Mouse (Mus musculus) urinary bladder, adult 2 months (tissue): ENCODE results near the gene Slc43a1. TPM values are rescaled to one million over a fixed set of nuclear protein-coding genes. Genes with fewer than 3 reads are reported as not detected.

Source experiments
- DNase-seq: peaks from one replicate; pipeline ENCODE4 v3.0.0; 2022; ENCODE audit warnings: low spot score
- polyA plus RNA-seq: library from polyadenylated mRNA; depleted of rRNA; stranded (reverse); fragments of >200 nt; gene quantifications from 2 replicates; pipeline ENCODE4 v1.2.3, GENCODE M21; 2012

Gene Slc43a1
- polyA plus RNA-seq, 1 experiment: 11.4 TPM

DNA sequence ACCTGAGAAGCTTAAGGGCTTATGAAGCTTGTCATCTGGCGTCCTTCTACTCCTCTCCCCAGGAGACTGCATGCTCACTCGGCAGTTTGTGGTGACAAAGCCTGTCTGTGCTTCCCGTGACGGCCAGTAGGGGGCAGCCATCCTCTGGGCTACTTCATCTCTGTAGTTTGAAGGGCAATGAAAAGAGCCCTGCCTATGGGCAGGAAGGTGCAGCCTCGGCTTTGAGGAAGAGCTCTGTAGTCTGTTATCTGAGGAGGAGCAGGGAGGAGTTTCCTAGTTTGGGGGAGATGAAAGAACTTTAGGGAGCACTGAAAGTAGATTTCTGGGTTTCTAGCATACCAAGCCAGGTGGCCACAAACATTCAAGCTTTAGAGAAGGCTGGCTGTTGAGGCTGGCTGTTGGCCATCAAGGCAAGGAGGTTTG lies 29.9 kb downstream of the Slc43a1 start:
- no peak for DNase-seq

DNA sequence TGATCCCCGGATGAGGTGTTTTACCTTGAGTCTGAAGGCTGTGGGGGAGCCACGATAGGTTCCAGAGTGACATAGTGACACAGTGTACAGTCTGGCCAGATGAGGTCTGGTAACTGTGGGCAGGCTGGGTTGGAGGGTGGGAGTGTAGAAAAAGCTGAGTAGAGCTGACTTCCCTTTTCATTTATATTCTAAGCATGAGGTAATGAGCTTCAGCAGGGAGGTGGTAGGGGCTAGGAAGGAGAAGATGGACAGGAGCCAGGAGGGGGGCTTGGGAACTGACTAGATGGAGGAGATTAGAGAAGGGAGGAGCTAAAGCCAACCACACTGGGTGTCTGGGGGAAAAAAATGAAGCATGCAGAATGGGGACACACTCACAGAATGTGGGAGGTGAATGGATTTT lies 30.3 kb downstream of the Slc43a1 start:
- no peak for DNase-seq

DNA sequence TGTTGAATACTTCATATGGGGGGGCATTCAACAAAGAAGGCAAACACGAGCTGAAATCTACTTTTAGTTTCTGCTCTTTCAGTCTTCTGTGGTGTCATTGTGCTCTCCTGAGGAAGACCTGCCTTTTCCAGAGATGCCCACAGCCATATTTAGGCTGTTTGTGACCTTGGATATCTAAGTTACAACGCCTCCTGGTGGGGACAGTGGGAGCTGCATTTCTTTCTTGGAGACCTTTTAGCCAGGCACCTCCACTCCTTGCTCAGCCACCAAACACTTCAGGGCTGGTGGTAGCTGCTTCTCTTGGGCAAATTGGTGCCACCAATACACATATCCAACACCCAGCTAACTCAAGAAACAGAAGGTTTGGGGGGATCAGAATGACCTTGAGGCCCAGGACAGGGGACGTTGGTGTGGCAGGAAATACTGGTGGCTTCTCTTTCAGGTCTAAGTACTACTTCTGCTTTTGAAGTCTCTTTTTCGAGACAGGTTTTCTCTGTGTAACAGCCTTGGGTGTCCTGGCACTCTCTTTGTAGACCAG lies 32.0 kb downstream of the Slc43a1 start:
- DNase-seq: no peak

DNA sequence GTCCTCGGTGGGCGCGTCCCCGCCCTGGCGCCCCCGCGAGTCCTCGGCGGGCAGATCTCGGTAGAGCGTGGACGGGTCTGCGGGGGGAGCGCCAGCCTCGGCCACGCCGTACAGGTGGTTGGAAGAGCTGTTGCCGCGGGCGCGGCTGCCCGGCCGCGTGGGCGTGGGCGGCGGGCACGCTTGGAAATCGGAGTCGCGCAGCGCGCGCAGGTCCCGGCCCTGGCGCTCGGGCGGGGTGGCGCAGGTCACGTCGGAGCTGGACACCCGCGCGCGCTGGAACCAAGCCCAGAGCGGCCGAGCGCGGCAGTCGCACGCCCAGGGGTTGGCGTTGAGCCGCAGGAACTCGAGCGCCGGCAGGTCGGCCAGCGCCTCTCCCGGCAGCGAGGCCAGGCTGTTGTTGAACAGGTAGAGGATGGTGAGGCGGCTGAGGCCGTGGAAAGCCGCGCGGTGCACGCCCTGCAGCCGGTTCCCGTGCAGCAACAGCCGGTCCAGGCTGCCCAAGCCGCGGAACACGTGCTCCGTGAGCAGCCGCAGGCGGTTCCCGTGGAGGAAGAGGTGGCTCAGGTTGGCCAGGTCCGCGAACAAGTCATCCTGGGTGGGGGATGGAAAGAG lies 33.6 kb downstream of the Slc43a1 start:
- no peak for DNase-seq

DNA sequence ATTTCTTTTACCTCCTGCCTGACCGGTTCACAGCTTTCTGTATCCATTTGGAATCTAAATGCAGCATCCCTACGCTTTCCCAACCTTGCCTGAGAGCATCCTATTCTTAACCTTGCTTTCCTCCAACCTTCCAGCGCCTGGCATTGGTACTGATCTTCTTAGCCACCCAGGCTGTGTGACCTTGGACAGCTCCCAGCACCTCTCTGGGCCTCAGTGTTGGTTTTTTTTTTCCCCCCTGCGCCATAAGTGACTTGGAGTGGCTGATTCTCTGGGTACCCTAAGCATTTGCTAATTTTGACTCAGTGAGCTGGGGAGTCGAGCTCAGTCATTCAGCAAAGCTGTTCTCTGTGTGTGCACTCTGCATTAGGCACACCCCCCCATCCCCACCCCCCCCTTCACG lies 37.2 kb downstream of the Slc43a1 start:
- no peak for DNase-seq

DNA sequence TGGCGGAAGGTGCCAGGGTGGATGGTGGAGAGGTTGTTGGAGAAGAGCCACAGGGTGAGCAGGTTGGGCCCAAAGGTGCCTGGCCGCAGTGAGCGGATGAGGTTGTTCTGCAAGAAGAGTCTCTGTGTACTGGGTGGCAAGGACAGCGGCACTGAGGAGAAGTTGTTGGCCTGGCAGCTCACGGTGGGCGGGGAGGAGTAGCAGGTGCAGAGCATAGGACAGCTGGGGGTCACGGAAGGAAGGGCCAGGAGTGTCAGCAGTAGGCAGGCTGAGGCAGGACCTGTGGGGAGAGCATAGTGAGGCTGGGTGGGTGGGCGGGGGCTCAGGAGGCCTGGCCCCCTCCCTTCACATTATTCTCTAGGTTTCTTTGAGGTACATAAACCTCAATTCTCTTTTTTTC lies 41.9 kb downstream of the Slc43a1 start:
- DNase-seq: no peak

DNA sequence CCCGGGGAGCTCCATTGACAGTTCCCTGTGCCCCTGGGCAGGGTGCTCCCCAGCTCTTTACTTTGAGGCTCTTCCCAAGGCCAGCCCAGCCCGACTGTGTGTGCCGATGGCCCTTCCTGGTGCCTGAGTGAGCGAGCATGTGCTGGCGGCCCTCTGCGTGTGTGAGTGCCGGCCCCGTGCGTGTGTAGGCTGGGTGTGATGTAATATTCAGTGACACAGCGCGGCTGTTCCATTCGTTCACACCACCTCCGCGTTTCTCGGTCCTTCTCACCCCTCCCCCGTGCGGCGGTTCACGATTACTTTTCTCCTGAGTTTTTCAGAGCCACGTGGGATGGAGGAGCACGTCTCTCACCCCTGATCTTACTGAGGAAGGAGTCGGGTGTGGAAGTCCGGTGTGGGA lies 44.0 kb downstream of the Slc43a1 start:
- DNase-seq: no peak

DNA sequence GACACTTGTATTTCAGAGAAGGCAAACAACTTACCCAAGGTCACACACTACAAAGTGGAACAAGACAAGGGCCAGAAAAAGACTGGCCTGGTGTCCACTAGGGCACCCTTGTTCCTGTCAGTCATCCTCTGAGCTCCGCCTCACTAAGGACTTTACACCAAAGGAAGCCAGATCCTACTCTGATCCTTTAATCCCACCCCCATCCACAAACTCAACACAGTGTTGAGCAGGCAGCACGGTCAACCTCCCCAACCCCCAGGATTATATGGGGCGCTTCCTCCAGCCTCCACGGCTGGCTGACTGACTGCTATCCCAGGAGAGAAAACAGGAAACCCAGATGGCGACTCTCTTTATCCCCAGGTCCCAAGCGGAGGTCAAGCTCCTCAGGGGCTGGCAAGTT lies 44.4 kb downstream of the Slc43a1 start:
- DNase-seq: no peak

DNA sequence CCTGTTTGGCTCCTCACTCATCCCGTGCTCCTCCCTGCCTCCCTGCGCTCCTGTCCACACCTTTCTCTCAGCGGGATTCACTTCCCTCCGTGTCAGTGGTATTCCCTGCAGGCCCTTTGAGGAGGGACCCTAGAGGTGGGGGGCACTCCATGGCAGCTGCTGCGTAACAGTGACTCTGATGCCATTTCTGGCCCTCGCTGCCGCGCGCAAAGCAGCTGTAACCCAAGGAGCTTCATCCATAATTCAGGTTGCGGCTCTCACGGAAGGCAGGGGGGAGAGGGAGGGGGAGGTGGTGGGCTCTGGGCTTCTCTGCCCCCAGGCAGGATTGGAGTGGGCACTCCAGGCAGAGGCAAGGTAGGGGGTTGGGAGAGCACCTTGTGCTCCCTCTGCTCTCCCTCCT lies 44.9 kb downstream of the Slc43a1 start:
- no peak for DNase-seq

DNA sequence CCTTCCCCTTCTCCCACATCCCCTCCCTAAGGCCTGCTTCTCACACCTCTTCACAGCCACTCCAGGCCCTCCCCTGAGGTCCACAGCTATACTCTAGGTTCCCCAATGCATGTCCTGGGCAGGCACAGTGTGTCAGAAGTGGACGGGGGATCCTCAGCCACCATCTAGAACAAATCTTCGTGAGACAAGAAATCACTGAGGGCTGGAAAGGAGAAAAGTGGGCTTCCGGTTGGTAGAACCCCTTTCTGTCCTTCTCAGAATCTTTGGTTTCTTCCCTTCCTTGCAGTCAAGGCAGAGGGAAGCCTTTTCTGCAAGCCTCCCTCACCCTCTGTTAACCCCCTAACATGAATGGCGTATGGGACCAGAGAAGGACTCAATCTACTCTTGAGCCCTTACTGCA lies 45.3 kb downstream of the Slc43a1 start:
- DNase-seq: no peak

DNA sequence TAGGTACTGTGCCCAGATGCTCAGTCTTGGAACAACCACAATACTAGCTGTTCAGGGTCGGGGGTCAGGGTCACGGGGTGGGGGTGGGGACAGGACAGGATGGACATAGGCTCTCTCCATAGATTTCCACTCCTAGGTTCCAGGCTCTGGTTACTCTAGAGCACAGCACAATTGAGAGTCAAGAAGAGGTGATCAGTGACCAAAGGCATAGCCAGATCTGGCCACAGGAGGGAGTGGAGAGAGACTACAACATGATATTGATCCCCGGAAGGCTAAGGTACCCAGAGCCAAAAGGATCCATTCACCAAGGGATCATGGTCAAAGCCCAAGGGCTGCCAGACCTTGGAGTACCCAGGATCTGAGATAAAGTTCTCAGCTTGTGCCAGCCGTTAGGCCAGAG lies 46.0 kb downstream of the Slc43a1 start:
- DNase-seq: no peak

DNA sequence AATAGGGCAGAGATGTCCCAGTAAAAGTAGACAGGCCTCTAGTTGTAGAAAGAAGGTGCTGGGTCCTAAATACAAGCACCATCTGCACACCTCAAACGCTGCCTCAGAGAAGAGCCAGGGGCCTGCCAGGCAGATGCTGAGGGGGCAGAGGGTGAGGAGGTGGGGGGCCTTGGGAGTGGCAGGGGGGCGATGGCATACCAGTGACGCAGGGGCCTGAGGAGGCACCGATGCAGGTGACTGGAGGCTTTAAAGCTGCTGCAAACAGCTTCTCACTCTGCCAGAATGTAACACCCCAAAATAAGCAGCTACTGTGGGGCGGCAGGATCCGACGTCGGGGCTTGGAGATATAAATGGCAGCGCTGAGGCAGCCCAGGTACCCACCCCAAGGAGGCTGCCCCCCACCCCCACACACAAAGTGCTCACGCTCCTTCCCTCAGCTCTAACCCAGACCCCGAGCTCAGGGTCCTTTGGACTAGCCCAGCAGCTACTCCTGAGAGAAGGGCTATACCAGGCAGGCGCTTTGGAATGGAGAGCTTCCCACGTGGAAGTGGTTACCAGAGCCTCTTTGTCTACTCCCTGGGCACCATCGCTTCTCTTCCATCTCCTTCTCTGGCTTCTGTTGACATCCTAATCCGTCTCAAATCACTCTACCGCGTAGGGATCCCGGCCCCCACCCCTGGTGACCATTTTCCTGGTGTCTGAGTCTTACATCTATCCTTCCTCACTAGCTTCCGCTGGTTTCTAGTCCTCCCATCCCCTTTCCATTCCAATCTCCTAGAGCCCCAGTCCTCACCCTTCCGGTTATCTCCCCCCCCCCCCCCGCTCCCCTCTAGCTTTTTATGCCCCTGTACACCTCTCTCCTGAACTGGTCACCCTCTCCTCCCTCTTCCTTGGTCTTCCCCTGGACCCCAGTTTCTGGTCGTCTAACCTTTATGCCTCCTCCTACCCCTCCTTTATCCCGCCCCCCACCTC lies 46.7 kb downstream of the Slc43a1 start:
- DNase-seq: no peak

DNA sequence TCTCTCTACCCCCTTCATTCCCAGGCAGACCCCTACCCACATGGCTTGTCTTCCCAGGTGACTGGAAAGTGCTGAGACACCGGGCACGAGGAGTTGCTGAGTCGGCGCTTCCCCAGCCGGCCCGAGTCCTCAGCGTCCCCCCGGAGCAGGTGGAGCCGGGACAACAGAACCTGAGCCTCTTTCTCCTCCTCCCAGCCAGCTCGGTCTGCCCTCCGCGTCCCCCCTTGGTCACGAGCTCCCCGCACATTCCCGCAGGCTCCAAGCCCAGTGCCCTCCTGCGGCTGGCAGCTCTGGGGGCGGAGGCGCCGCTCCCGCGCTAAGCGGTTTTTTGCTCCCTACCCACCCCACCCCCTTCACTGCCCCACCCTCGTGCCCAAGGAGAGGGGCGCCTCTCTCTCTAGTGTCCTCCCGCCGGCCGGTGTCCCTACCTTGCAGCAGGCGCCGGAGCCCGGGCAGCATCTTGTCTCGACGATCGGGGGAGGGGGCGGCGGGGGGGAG lies 47.6 kb downstream of the Slc43a1 start, which contains the start of gene Rtn4rl2:
Gene Rtn4rl2 (minus strand): TSS at position 477 of the 498 bp plus-strand sequence.
- DNase-seq: no peak

DNA sequence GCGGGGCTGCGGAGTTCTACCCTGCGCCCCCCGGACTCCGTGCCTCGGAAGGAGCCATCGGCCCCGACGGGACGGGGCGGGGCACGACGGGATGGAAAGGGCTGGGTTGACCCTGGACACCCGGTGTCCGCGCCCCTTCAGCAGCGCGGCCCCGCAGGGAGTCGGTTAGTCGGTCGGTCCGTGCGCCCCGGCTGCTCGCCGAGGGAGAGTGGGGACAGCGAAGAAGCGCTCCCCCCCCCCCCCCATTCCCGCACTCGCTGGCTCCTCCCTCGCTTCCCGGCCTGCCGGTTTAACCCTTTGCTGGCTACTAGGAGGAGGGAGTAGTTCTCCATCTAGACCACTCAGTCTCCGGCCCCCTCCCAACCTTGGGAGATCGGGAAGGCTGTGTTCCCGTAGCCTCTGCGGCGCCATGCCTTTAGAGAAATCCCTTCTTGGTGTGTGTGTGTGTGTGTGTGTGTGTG lies 48.2 kb downstream of the Slc43a1 start:
- no peak for DNase-seq

DNA sequence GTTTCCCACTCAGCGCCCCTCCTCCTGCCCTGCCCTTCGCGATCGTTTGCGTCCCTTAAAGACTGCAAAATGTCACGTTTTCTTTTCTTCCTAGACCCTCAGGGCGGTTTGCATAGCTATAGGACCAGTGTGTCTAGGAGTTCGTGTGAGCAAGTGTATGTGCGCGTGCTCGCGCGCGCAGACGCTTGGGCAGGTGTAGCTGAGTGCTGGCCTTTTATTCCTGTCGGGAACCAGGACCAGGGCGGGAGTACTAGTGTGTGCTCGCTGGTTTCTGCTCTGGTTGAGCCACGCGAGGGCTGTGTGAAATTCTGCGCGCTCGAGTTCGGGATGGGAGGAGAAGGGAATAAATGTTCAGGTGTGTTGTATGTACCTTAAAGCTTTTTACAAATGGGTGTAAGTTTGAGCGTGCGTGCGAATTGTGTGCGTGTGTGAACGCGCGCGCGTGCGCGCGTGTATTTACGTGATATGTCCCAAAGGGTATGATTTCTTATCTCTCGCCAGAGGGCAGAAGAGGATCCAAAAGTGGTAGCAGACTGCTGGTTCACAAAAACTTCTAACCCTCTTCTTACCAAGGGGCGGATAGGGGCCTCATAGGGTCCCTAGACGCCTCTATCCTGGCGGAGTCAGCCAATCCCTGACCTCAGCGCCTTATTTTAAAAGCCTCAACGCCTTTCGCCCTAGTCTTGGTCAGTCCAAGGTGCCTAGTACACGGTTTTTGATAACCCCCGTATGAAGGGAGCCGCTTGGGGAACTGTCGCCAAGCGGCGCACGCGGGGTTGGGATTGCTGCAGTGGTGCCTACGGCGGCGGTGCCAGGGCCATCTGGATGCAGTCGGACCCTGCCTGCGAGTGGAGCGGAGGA lies 49.0 kb downstream of the Slc43a1 start:
- DNase-seq: no peak

DNA sequence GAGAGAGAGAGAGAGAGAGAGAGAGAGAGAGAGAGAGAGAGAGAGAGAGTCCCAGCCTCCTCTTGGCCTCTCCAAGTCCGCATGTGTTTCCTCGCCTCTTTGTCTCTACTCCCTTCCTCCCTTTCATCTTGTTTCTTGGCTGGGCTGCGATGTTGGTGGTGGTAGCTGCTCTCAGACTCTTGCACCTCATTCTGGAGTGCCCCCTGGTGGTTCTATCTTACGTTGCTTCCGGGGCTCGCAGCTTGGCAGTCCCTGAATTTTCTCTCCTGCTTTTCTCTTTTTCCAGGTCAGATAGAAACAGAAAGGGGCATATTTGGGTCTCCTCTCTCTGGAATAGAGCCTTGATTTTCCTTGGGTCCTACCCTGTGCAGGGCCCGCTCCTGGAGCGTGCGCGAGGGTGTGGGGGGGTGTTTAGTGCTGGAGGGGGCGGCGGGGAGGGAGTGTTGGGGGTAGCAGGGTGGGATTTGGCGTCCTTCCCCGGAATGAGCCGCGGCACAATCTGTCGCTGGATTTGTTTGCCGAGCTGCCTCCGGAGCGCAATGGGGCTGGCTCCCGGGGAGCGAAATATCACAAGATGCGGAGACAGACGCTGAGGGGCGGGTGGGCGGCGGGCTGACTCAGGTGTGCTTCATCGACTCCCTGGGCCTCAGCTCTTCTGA lies 50.1 kb downstream of the Slc43a1 start:
- peak; percentile 29 for DNase-seq

DNA sequence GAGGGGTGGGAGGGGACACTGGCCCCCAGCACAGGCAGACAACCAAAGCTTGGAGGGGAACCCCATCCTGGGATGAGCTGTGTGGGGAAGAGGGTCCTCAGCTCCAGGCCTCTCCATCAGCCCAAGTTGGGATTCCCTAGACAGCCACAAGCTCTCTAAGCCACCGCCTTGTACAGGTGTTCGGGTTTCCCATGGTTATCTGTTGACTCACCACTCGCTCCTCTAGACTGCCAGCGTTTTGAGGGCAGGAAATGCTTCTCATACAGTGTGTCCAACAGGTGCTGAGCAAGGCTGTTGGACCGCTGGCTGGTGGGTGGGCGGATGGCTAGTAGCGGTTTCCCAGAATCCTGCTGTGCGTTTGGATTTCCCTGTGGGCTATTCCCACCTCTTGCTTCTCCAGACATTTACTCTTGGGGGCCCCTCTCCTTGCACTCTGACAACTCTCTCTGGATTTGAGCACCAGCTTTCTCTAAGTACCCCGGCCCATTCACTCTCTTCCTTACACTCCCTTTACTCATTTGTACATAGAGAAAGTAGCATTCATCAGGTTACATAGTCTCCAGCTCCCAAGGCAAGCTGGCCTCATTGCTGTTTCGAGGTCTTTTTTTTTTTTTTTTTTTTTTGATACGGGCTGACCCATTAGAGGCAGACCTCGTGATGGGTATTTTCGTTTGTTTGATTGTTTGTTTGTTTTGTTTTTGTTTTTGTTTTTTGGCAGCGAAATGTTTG lies 50.8 kb downstream of the Slc43a1 start:
- DNase-seq: no peak

DNA sequence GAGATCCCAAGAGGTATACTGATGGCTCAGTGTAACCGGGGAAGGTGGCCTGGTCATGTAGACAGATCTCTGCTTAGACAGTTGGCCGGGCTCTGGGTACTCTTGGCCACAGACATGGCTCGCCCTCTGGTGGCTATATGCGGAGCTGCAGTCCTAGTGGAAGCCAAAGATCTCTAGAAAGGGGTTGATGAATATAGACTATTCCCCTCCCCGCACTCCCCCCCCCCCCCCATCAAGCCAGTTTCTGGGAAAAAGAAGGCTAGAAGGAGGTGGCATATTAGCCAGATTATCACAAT lies 51.3 kb downstream of the Slc43a1 start:
- DNase-seq: peak; percentile 48

DNA sequence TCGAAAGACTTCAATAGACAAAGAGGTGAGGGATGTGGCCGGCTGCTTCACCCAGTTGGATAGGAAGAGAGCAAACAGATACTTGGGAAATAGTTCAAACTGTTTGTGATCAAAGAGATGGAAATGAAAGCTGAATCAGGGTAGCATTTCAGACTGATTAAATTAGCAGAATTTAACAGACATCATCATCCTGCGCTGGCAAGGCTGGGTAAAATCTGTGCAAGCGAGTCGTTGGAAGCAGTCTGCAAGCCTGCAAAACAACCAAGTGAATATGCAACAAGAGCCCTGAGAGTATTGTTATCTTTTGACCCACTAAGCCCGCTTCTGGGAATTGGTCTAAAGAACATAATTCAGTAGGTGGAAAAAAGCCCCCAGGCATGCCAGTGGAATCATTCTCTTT lies 54.7 kb downstream of the Slc43a1 start:
- no peak for DNase-seq

DNA sequence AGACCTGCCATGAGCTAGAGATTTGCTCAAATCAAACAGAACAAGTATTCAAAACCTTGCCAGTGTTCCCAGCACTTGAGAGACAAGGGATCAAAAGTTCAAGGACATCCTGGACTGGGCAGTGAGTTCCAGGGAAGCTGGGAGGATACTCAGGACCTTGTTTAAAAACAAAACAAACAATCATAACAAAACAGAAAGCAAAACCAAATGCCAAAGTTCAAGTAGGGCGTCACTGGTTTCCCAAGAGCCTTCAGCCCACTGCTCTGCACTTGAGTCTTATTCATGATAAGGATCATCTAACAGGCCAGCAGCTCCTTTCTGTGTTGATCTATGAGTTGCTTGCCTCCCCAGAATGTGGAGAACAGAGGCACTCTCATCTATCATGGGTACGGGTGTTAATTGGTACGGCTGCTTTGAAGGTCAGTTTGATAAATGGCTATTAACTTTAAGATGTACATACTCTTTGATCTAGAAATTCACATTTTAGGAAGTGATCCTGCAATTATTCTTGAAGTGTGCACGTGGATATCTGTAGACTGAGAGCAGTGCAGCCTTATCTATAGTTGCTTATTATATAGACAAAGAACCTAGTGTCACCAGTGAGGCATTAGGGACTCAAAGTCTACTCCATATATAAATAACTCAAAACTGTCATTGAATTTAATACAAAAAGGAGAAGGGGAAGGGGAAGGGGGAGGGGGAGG lies 57.0 kb downstream of the Slc43a1 start:
- no peak for DNase-seq
